Mouse (Mus musculus): ENCODE results near the gene Cacng6.
"Not testable (repeated sequence)": the region's sequence is repeated elsewhere in the genome, so short reads cannot be mapped to it uniquely, and the experiment has no call there.

Gene Cacng6

DNA sequence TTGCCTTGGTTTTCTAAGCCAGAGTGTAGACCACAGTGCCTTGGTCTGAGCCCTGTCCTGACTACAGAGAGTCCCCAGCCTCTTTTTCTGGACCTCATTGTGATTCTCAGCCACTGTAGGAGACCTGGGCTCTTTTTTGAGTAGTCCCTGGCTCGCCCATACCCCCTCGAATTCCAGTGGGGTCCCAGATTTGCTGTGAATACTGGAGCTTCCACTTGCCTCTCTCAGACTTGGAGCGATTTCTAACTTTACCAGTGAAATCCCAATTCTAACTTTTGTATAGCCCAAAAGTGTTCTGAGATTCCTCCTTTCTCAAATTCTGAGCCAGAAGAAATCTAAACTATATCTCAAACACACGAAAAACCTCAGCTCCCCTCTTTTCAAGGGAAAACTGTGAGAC is at the start of gene Cacng6:
Gene Cacng6 (plus strand): TSS at position 301 of the 400 bp plus-strand sequence.
- DNase-seq, result no peak

DNA sequence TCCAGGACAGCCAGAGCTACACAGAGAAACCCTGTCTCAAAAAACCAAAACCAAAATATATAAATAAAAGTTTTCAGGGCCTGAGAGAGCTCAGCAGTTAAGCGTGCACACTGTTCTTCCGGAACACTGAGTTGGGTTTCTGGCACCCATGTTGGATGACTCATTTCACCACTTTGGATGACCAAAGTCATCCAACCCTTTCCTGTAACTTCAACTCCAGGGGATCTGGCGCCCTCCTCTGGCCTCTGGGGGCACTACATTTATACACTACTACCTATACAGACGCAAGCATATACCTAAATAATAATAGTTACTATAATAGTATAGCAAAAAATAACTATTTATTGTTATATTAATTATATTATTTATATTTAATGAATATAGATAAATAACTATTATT is 47.2 kb upstream of the Cacng6 start:
- DNase-seq, result peak; percentile 57 to 74

DNA sequence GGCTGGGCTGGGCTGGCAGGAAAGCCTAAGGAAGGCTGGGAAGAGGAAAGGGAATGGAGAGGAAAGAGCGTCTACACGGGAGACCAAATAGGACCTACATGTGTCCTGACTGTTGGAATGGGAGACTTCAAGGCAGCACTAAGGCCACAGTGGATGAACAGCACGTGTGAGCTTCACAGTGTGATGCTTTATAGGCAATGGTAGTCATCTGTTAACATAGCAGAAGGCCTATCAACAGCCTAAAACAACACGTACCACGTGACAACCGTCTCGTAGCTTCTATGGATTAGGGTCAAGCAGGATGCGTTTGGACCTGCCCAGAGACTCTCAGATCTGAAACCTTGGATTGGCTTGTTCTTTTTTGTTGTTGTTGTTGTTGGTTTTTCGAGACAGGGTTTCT is 41.9 kb upstream of the Cacng6 start:
- no peak for DNase-seq

- DNase-seq, result no peak
Observed at GRCm38 (mm10) chr7:3384807-3385319, 39.1 kb upstream of the Cacng6 start.

DNA sequence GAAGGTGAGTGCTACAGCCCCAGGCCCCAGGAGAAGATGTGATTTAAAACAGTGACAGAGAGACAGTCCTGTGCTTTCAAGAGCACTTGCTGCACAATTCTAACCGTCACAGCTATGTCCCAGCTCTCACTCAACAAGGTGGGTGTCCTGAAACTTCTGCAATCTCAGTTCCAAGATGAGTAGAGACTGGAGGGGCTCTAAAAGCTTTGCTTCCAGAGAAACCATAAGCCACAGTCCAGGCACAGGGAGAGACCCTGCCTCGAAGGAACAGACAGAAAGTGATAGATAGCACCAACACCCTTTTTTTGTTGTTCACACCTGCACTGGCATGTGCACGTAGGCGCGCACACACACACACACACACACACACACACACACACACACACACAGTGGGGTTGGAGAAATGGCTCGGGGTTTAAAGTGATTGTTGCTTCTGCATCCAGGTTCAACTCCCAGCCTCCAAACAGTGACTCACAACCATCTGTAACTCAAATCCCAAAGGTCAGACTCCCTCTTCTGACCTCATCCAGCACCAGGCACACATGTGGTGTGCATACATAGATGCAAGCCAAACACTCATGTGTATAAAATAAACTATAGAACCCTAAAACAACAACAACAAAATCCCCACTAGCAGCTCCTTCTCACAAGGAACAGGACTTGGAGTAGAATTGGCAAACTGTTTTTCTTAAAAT is 37.8 kb upstream of the Cacng6 start:
- DNase-seq, result no peak

GRCm38 (mm10) chr7:3387761-3388160 is 36.2 kb upstream of the Cacng6 start:
- no peak for DNase-seq

- DNase-seq, result no peak
Observed at GRCm38 (mm10) chr7:3388885-3389284, 35.1 kb upstream of the Cacng6 start.

DNA sequence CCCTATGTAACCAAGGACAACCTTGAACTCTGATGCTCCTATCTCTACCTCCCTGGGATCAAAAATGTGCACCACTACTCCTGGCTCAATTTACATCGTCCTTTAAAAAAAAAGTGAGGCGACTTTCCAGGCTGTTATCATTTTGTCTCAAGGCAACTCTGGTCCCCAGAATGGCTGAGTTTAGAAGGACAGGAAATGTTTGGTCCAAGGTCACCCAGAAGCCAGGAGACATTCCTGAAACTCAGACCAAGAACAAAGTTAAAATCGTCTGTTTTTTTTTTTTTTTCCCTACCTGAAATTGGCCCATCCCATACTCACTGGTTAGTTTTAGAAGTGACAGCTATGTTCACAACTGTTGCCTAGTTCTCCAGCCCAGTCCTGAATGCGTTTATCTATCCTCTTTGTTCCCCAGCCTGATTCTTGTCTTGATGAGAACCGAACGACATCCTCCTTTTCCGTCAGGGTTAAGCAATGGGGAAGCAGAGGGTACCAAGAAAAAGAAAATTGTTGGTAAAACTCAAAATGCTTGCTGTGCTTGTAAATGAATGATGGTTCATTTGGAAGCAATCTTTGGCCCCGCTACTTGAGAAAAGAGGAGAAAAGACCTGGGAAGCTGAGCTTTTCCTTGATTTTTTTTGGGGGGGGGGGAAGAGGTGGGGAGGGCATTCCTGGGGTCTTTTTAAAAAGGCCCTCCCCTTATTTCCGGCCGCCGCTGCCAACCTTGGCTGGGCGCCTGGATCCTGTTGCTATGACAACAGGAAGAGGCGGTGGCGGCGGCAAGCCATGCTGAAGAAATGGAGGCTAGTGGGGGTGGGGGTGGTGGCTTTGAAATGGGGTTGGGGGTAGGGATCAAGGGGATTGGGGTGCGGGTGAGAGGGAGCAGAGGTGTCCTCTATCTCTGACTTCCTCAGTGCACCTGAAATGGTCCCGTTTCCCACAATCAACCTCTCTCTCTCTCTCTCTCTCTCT is 34.3 kb upstream of the Cacng6 start:
- peak; percentile 70 to 86 for DNase-seq

DNA sequence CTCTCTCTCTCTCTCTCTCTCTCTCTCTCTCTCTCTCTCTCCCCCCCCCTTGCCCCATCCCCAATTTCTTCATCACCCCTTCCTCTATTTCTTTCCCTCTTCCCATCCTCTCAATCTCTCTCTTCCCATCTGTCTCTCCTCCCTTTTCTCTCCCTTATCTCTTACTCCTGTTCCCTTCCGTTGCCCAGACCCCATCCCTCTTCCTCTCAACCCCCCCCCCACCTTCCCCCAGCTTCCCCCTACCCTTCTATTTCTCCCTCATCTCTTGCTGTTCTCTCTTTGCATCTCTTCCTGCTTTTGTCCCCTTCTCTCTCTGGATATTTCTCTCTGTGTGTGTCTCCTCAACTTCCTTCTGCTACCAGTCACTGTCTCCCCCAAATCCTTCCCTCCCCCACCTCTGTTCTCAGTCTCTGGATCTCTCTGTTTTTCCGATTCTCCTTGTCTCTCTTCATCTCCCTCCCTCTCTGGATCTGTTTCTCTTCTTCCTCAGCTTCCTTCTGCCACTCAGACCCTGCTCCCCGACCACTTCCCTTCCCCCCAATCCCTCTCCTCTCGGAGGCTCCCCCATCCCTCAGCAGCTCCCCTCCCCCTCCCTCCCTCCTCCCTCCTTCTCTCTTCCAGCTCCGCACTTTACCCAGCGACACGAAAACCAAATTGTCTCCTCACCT is 33.4 kb upstream of the Cacng6 start, which contains the start of gene Cacng8:
Gene Cacng8 (plus strand): TSS at position 271 of the 668 bp plus-strand sequence.
- DNase-seq, result peak; percentile 27 to 29

GRCm38 (mm10) chr7:3391081-3391451 is 32.9 kb upstream of the Cacng6 start:
- peak in 1 of 2 experiments; percentile 38 for DNase-seq

DNA sequence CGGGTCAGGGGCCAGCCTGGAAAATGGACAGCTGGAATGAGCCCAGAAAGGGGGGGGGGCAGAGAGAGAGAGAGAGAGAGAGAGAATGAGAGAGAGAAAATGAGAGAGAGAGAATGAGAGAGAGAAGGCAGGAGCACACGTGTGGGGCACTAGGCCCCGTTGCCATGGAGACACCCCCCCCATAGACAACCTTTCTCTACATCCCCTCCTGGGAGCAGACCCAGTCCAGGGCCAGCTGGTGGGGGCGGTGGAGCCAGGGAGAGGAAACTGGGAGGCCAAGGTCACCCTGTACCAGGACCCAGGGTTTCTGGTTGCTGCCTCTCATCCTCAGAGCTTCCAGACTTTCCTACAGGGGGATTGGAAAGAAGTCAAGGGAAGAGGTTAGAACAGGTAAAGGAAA is 32.2 kb upstream of the Cacng6 start:
- peak; percentile 32 to 54 for DNase-seq

GRCm38 (mm10) chr7:3397355-3397754 is 26.6 kb upstream of the Cacng6 start:
- no peak for DNase-seq

- DNase-seq, result no peak
Observed at GRCm38 (mm10) chr7:3397797-3398196, 26.2 kb upstream of the Cacng6 start.

GRCm38 (mm10) chr7:3398363-3398762 is 25.6 kb upstream of the Cacng6 start:
- DNase-seq, result not testable (repeated sequence)

DNA sequence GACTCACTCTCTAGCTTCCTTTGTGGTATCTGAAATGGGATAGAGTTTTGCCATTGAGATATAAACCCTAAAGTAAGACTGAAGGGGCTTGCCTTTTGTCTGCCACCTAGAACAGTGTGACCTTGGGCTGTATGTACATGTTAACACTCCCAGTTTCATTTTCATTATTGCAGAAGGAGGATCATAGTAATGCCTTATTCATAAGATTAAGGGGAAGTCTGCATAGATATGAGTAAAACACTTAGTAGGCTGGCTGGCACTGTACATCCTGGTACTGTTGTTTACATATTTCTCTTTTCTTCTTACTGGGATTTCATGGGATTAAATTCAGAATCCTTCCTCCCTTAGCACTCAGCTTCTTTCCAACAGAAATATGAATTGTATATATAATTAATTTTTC is 24.1 kb upstream of the Cacng6 start:
- no peak for DNase-seq

GRCm38 (mm10) chr7:3409729-3410520 is 14.1 kb upstream of the Cacng6 start:
- no peak for DNase-seq

GRCm38 (mm10) chr7:3411160-3411941 is 12.6 kb upstream of the Cacng6 start:
- peak; percentile 60 to 66 for DNase-seq

DNA sequence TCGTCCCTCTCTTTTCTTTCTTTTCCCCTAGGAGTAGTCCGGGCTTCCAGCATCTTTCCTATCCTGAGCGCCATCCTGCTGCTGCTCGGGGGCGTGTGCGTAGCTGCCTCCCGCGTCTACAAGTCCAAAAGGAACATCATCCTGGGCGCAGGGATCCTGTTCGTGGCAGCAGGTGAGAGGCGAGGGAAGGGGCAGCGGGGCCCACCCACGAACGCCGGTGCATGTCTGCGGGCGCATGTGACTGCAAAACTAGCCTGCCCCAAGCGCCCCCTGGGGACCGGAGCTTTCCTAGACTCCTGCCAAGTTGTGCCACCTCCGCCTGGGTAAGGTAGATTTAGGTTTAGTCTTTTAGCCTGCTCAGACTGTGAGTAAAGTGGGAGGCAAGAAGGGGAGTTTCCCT is 12.0 kb upstream of the Cacng6 start:
- peak; percentile 43 to 71 for DNase-seq

DNA sequence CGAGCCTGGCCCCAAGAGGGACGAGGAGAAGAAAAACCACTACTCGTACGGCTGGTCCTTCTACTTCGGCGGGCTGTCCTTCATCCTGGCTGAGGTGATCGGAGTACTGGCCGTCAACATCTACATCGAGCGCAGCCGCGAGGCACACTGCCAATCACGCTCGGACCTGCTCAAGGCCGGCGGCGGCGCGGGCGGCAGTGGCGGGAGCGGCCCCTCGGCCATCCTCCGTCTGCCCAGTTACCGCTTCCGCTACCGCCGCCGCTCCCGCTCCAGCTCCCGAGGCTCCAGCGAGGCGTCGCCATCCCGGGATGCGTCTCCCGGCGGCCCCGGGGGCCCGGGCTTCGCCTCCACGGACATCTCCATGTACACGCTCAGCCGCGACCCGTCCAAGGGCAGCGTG is 9.1 kb upstream of the Cacng6 start:
- DNase-seq, result peak; percentile 77 to 82

DNA sequence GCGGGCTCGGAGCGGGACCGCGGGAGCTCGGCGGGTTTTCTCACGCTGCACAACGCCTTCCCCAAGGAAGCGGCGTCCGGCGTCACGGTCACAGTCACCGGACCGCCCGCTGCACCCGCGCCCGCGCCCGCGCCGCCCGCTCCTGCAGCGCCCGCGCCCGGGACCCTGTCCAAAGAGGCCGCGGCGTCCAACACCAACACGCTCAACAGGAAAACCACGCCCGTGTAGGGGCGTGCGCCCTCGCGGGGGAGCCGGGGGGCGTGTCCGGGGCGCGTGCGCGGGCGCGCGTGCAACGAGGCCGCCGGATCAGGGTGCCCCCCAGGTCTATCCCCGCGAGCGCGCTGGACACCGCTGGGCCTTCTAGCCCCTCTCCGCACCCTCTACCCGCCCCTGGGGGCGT is 8.6 kb upstream of the Cacng6 start:
- DNase-seq, result peak; percentile 58 to 75

GRCm38 (mm10) chr7:3419941-3420340 is 4.1 kb upstream of the Cacng6 start:
- DNase-seq, result no peak

Data from cerebellum, postnatal 25 days (tissue).